Mouse (Mus musculus) ES-Bruce4 (cell line): Measurements from ENCODE around the gene Smug1.

Experiments used
- CTCF ChIP-seq: IDR thresholded peaks from one replicate; pipeline ENCODE4 v1.8.1; 2011; ENCODE audit warnings: low read depth, low read length
- POLR2A ChIP-seq: IDR thresholded peaks from one replicate; pipeline ENCODE4 v1.8.1; 2011; ENCODE audit warnings: low read length; ENCODE audit not compliant: insufficient read depth

DNA sequence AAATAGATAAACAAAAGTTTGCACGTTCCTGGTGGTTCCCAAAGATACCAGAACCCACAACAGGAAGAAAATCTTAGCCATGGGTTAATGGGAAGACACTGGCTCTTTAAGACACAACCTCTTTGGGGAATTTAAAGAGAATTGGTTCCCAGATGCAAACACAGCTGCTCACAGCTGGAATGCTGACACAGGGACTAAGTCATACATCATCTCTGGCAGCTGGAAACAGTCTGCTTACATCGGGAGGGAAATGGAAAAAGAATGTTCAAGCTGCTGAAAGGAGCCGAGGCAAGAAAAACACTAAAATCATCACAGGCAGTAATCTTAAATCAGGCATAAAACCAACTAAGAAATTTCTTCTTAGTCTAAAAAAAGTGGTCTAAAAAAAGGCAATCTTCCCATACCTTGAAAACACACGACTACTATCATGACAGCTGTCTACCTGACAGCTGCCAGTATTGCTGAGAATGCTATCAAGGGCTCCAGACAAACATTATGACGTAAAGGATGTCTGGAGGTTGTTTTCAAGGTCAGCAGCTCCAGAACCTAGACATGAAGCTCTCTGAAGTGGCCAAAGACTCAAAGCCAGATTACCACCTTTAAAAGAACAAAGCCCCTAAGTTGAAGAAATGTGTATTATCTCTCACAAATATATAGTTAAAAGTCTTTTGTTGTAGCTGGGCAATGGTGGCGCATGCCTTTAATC is 35.3 kb upstream of the Smug1 start:
- TF ChIP-seq POLR2A (no peak), CTCF (no peak)
